Mouse (Mus musculus) kidney, postnatal 36 days (tissue): ENCODE data around the gene Palld.
A peak's percentile ranks its signal among the peaks of the same experiment; 100 is the strongest.

ENCODE experiments used
- DNase-seq, 2 experiments: peaks; one replicate each; pipeline ENCODE4 v3.0.0; 2021 to 2022; ENCODE audit warnings: mixed read lengths in 2 of 2

Gene Palld

GRCm38 (mm10) chr8:61682902-61683301, 219.6 kb downstream of the Palld start:
- DNase-seq = no peak

- DNase-seq = peak in 1 of 2 experiments; percentile 40
Measured at GRCm38 (mm10) chr8:61681217-61681616, 221.3 kb downstream of the Palld start.

DNA sequence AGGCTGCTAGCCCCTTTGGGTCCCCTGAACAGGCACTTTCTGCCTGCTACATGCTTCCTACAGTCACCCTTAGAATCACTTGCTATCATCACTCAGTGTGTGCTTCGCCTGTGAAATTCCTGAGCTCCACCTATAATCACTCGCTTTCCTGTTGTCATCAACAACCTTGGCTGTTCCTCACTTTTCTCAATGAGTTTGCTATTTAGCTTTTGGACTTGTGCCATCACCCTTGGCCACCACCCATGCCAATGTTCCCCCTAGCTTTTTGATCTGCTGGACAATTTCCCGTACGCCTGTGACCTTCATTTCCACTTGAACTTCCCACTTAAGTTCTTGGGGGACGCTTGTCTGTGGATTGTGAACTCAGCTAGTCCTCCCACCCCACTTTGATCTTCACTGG, 225.3 kb downstream of the Palld start:
- peak; percentile 34 to 36 for DNase-seq

GRCm38 (mm10) chr8:61671151-61671550, 231.3 kb downstream of the Palld start:
- DNase-seq = no peak

DNA sequence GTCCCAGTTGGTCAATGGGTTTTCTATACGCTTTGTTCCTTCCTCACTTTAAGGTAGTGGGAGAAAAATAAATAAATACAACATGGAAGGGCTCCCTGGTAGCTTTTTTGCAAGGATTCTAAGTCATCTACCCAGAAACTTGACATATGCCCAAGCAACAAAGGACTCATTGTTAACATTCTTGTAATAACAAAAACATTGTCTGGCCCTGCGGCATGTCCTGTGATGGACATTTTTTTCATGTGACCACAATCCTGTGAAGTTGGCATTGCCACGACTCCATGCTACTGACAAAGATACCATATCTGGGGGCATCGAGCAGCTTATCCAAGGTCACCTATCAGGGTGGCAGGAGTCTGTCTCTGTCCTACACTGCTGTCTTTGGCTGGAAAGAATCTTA, 232.1 kb downstream of the Palld start:
- no peak for DNase-seq

GRCm38 (mm10) chr8:61666919-61667318, 235.6 kb downstream of the Palld start:
- no peak for DNase-seq

DNA sequence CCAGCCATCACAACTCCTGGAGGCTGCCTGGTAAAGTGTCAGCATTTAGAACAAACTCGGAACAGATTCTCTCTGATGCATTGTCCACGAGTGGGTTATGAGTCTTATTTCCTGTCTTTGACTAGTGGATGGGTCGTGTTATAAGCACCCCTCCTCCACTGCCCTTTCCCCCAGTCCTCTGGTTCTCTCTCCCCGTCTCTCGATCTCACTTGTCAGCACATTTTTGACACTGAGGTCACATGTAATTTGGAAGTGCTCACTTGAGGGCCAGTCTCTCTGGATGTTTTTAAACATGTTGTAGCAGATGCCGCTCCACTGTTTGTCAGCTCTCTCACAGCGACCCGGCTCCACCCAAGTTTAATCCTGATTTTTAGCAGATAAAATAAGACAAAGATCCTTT, 237.5 kb downstream of the Palld start:
- peak; percentile 34 to 65 for DNase-seq

GRCm38 (mm10) chr8:61664162-61664561, 238.3 kb downstream of the Palld start:
- no peak for DNase-seq

- no peak for DNase-seq
Measured at GRCm38 (mm10) chr8:61662829-61663228, 239.7 kb downstream of the Palld start.

- DNase-seq = no peak
Measured at GRCm38 (mm10) chr8:61661611-61662010, 240.9 kb downstream of the Palld start.

DNA sequence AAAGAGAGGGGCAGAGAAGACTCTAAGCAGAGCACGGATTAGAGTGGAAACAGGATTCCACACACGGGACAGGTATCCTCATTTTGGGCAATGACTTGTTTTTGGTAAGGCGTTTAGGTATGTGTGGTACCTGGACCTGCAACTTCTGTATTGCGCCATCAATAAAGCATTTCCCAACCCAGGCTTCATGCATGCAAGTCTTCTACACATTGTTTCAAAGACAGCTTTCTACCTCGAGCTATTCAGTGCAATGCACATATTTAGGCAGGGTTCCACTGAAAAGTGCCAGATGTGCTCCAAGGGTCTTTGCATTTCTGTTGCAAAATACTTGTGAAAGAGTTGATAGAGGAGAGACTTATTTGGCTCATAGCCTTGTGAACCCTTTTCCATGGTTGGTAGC, 241.5 kb downstream of the Palld start:
- no peak for DNase-seq

DNA sequence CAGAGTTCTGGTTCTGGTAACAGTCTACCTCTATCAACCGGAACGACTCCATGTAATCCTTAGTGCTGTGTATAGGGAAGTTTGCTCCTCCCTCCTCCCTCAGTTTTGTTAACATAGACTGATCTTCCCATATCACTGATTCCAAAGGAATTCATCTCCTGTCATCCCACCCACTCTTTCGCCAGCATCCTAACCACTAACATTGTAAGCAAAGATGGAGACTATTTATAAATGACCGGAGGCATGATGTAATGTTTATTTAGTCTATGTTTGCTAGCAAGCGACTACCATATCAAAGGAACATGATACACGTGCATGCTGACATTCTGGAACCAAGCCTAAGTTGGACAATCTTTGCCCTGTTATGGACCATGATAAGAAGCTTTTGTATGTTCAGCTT, 250.5 kb downstream of the Palld start:
- no peak for DNase-seq

DNA sequence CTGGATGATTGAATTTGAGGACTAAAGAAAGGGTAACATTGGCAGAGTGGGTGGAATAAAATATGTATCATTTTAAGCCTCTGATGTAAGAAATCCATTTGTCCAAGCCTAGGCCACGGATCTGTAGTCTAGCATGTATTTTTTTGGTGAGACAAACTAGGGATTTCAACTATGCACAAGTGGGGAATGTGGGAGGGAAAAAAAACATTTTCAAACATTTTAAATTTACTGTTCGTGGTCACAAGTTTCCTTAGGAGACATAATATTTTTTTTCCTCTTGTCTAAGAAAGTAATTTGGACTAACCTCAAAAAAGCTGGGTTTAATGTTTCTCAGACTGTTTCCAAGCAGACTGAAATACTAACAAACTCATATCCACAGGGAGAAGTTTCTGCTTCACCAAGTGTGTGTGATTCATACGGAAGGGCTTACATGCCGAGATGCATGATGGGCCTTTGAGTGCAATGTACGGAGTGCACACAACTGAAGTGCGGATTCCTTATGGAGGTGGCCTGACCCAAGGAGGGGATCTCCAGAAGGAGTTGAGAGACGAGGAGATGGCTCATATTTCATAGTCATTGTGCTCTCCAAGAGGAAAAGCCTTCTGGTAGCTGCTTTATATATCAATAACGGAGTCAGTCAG, 256.2 kb downstream of the Palld start:
- DNase-seq = no peak

DNA sequence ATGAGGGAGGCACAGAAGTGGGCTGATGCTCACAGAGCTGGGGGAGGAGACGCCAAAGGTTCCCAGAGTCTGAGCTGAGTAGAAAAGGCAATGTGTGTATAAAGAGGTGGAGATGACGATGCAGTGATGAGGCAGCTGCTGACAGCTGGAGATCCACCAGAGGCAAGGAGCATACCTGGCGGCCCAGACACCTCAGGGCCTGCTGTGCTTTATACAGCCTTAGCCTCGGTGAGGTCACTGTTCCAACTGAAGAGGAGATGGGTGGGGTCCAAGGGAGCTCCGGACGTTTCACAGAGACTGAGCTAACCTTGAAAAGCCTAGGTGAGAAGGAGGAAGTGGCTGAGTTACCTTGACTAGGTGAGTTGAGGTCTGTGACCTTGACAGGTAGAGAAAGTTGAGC, 256.8 kb downstream of the Palld start:
- DNase-seq = no peak

DNA sequence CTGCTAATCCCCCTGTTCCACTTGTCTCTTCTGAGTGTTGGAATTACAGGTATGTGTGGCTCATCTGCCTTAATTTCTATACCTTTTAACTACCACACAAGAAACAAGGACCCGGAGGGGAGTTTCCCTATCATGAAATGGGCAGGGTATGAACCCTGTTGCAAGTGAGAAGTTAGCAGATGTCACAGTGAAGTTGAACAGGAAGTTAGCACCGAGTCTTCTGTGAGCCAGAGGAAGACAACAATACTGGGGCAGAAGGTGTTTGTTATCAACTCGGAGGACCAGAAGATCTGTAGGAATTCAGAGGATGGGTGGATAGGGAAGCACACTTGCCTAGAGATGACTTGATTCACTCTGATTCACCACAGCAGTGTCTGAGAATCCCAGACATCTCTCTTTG, 259.3 kb downstream of the Palld start:
- DNase-seq = no peak

DNA sequence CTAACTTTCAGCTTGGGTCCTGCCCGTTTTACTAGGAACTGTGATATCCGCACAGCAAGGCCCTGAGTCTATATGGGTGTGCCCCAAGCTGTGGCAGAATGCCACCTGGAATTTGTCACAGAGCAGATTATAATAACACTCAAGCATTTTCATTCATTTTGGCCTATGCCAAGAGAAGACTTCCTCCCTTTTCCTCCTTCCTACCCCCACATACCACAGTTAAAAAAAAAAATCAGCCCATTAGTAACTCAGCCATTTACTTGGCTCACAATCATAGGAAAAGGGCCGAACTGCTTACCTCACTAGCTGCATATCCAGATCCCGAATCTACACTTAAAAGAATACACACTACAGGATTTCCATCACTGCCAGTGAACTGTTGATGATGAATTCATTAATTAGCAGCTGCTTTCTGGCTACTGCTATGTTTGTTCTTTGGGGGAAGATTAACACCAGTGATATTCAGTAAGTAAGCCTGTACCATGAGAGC, 260.1 kb downstream of the Palld start:
- DNase-seq = peak; percentile 37 to 48

DNA sequence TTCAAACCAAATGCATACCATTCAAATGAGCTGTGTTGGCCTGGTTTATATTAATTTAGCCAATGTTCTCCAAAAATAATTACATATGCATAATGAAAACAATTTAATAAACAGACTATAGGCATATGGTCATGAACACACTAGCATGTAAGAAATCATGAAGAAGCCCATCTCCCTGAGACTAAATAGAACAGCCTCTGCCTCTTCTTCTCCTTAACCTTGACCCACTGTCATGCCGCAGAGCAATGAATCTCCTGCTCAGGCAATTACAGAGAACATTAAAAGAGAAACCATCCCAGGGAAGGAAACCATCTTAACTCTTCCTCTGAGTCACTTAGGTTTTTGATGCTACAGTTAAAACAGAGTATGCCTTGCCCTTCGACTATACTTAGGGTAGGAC, 262.9 kb downstream of the Palld start:
- no peak for DNase-seq

DNA sequence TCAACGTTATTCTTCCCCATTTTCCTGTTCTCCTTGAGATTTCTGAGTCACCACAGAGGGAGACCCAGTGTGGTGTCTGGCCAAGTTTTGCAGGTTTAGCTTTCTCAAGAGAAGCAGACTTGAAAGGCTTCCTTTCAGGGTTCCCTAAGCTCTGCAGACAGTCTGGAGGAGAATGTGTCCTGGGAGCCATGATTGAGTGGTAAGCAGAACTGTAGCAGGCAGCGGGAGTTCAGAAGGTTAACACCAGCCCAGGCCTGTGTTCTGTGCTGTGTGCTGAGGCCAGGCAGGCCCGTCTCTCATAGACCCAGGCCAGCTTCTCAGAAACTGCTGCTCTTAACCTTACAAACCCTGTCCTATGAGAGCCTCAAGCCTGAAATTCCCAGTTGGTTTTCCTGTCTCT, 263.5 kb downstream of the Palld start:
- DNase-seq = no peak

GRCm38 (mm10) chr8:61637736-61638135, 264.8 kb downstream of the Palld start:
- DNase-seq = no peak

DNA sequence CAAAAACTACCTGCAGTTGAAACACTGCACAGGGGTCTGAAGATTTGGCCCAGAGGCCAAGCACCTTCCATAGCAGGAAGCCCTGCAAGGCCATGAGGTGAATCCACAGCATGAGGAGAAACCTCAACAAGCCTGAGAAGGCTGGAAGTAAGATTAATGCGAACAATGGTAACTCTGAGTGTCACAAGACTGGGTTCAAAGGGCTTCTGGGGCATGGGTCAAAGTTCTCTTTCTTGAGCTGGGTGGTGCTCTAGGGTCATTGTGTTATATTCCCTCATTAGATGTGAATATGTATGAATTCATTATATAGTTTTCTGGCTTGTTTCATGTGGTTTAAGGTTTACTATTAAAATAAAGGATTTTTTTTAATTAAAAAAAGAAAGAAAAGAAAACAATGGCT, 267.7 kb downstream of the Palld start:
- DNase-seq = peak in 1 of 2 experiments; percentile 50

- DNase-seq = no peak
Measured at GRCm38 (mm10) chr8:61632331-61632730, 270.2 kb downstream of the Palld start.

DNA sequence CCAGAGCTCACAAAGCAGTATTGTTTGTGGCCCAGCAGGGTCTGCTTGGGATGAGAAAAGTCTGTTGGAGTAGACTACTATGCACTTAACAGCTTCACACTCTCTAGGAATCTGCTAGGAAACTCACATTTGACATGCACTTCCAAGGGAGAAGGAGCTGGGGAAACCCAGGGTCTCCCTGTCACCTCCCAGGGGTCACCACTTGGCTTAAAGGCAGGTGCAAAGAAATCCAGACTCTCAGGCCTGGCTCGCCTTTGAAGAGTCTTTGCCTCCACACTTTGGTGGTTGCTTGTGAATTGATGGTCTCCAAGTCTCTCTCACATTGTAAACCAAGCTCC, 272.9 kb downstream of the Palld start:
- DNase-seq = no peak

DNA sequence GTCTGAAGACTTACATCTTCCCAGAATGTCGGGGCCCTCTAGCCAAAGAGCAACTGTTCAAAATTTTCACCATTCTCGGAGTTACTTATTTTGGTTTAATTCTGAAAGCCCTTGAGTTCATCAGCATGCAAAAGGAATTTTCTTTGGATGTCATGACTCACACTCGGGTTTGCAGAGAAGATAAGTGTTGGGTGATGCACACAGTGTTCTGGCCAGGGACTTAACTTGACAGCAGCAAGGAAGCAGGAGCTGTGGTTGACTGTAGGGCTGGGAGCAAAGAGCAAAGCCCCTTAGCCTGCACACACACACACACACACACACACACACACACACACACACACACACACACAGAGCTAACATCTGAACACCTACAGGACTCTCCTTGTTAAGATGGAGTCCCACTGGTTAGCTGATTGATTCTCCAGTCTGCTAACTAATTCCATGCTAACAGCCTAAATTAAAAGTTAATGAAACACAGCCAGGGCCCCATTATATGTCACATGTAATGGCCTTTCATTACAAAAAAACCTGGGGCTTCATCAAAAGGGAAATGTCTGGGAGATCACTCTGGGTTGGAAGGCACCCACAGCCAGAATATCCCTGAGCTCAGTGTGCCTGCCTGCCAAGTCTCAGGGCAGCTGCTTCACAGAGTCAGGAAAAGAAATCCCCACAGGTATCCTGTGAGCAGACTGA, 273.4 kb downstream of the Palld start:
- DNase-seq = no peak

- DNase-seq = no peak
Measured at GRCm38 (mm10) chr8:61626246-61626952, 276.1 kb downstream of the Palld start.
